Mouse (Mus musculus): ENCODE results near the gene Gm5771. TPM values are rescaled to one million over a fixed set of nuclear protein-coding genes. Genes with fewer than 3 reads are reported as not detected.
"Not testable (repeated sequence)": the region's sequence is repeated elsewhere in the genome, so short reads cannot be mapped to it uniquely, and the experiment has no call there.

Gm5771 gene
- not detected in 2 replicates for polyA plus RNA-seq (2015; fragmentation: Nextera tagmentation; extraction: Ambion mirVana)

- not testable (repeated sequence) for H3K4me2 ChIP-seq (ENCODE audit: low read length); H3K9ac ChIP-seq (ENCODE audit: low read depth, low read length); H3K9me3 ChIP-seq (ENCODE audit: control insufficient read depth, low read length); H3K36me3 ChIP-seq (ENCODE audit: control insufficient read depth, insufficient read depth, low read length); H3K27ac ChIP-seq (ENCODE audit: low read depth, low read length); H3K4me3 ChIP-seq (ENCODE audit: low read length); ATAC-seq; H3K27me3 ChIP-seq (replicated peaks; ENCODE audit: control insufficient read depth, insufficient read depth, low read length); H3K4me1 ChIP-seq (ENCODE audit: control insufficient read depth, insufficient read depth, low read depth, low read length)
Observed at GRCm38 (mm10) chr6:41392056-41392455, at the start of gene Gm5771. TSS of gene Gm5771 (plus strand) at chr6:41392356.

- H3K4me3 ChIP-seq (ENCODE audit: low read length): no peak within 1 kb of the TSS
- H3K27me3 ChIP-seq (replicated peaks; ENCODE audit: control insufficient read depth, insufficient read depth, low read length): no peaks in the 10 kb centered on the region
- WGBS: 84% methylated on average over 2 of the region's 2 CpGs
- H3K9me3 ChIP-seq (ENCODE audit: control insufficient read depth, low read length): no peaks in the 10 kb centered on the region
- no peaks in the 10 kb centered on the region for H3K36me3 ChIP-seq (ENCODE audit: control insufficient read depth, insufficient read depth, low read length)
- no peaks in the 10 kb centered on the region for H3K4me1 ChIP-seq (ENCODE audit: control insufficient read depth, insufficient read depth, low read depth, low read length)
- H3K9ac ChIP-seq (ENCODE audit: low read depth, low read length): no peak within 1 kb of the TSS
- ATAC-seq: no peak
- H3K27ac ChIP-seq (ENCODE audit: low read depth, low read length): no peak within 1 kb of the TSS
- no peak within 1 kb of the TSS for H3K4me2 ChIP-seq (ENCODE audit: low read length)
Observed at GRCm38 (mm10) chr6:41353932-41354331, 38.2 kb upstream of the Gm5771 start, which contains the start of gene Try10. TSS of gene Try10 (plus strand) at chr6:41354105.

GRCm38 (mm10) chr6:41373772-41374171 is 18.4 kb upstream of the Gm5771 start:
- H3K4me2 ChIP-seq (ENCODE audit: low read length); H3K27me3 ChIP-seq (replicated peaks; ENCODE audit: control insufficient read depth, insufficient read depth, low read length); H3K9ac ChIP-seq (ENCODE audit: low read depth, low read length); ATAC-seq; H3K4me1 ChIP-seq (ENCODE audit: control insufficient read depth, insufficient read depth, low read depth, low read length); H3K27ac ChIP-seq (ENCODE audit: low read depth, low read length); H3K9me3 ChIP-seq (ENCODE audit: control insufficient read depth, low read length); H3K36me3 ChIP-seq (ENCODE audit: control insufficient read depth, insufficient read depth, low read length); H3K4me3 ChIP-seq (ENCODE audit: low read length): not testable (repeated sequence)
- 93% methylated on average over 2 of the region's 2 CpGs for WGBS

GRCm38 (mm10) chr6:41377578-41377977 is 14.6 kb upstream of the Gm5771 start, which contains the start of gene Prss3:
TSS of gene Prss3 (minus strand) at chr6:41377678.
- not testable (repeated sequence) for H3K9me3 ChIP-seq (ENCODE audit: control insufficient read depth, low read length); H3K27me3 ChIP-seq (replicated peaks; ENCODE audit: control insufficient read depth, insufficient read depth, low read length); H3K4me2 ChIP-seq (ENCODE audit: low read length); H3K4me1 ChIP-seq (ENCODE audit: control insufficient read depth, insufficient read depth, low read depth, low read length); H3K4me3 ChIP-seq (ENCODE audit: low read length); H3K36me3 ChIP-seq (ENCODE audit: control insufficient read depth, insufficient read depth, low read length); H3K27ac ChIP-seq (ENCODE audit: low read depth, low read length); H3K9ac ChIP-seq (ENCODE audit: low read depth, low read length); ATAC-seq

GRCm38 (mm10) chr6:41386781-41387180 is 5.4 kb upstream of the Gm5771 start:
- no peaks in the 10 kb centered on the region for H3K9me3 ChIP-seq (ENCODE audit: control insufficient read depth, low read length)
- no peak for ATAC-seq

GRCm38 (mm10) chr6:41391640-41392039 is 516 bp upstream of the Gm5771 start:
- H3K4me1 ChIP-seq (ENCODE audit: control insufficient read depth, insufficient read depth, low read depth, low read length); H3K36me3 ChIP-seq (ENCODE audit: control insufficient read depth, insufficient read depth, low read length): not testable (repeated sequence)
- 68% methylated on average over 1 of the region's 1 CpGs for WGBS

More at GRCm38 (mm10) chr6:41386781-41387180, 5.4 kb upstream of the Gm5771 start:
- H3K27ac ChIP-seq (ENCODE audit: low read depth, low read length): no peak overlapping the region
- H3K9ac ChIP-seq (ENCODE audit: low read depth, low read length): no peak overlapping the region
- H3K4me2 ChIP-seq (ENCODE audit: low read length): no peak overlapping the region
- no peaks in the 10 kb centered on the region for H3K27me3 ChIP-seq (replicated peaks; ENCODE audit: control insufficient read depth, insufficient read depth, low read length)
- H3K4me1 ChIP-seq (ENCODE audit: control insufficient read depth, insufficient read depth, low read depth, low read length): no peaks in the 10 kb centered on the region
- no peak overlapping the region for H3K4me3 ChIP-seq (ENCODE audit: low read length)
- 78% methylated on average over 2 of the region's 2 CpGs for WGBS
- H3K36me3 ChIP-seq (ENCODE audit: control insufficient read depth, insufficient read depth, low read length): no peaks in the 10 kb centered on the region

GRCm38 (mm10) chr6:41442261-41442660 is 50.1 kb downstream of the Gm5771 start:
- WGBS: 91% methylated on average over 1 of the region's 2 CpGs

More at GRCm38 (mm10) chr6:41391640-41392039, 516 bp upstream of the Gm5771 start:
- not testable (repeated sequence) for H3K4me2 ChIP-seq (ENCODE audit: low read length); H3K4me3 ChIP-seq (ENCODE audit: low read length); ATAC-seq; H3K9me3 ChIP-seq (ENCODE audit: control insufficient read depth, low read length); H3K27ac ChIP-seq (ENCODE audit: low read depth, low read length); H3K9ac ChIP-seq (ENCODE audit: low read depth, low read length); H3K27me3 ChIP-seq (replicated peaks; ENCODE audit: control insufficient read depth, insufficient read depth, low read length)

GRCm38 (mm10) chr6:41446045-41446444 is 53.9 kb downstream of the Gm5771 start, which contains the start of gene Gm10334:
TSS of gene Gm10334 (minus strand) at chr6:41446145.
- not testable (repeated sequence) for H3K9me3 ChIP-seq (ENCODE audit: control insufficient read depth, low read length); H3K36me3 ChIP-seq (ENCODE audit: control insufficient read depth, insufficient read depth, low read length); H3K4me1 ChIP-seq (ENCODE audit: control insufficient read depth, insufficient read depth, low read depth, low read length); H3K27ac ChIP-seq (ENCODE audit: low read depth, low read length); H3K9ac ChIP-seq (ENCODE audit: low read depth, low read length); H3K4me2 ChIP-seq (ENCODE audit: low read length); H3K27me3 ChIP-seq (replicated peaks; ENCODE audit: control insufficient read depth, insufficient read depth, low read length); ATAC-seq; H3K4me3 ChIP-seq (ENCODE audit: low read length)

More at GRCm38 (mm10) chr6:41442261-41442660, 50.1 kb downstream of the Gm5771 start:
- not testable (repeated sequence) for H3K27ac ChIP-seq (ENCODE audit: low read depth, low read length); H3K9ac ChIP-seq (ENCODE audit: low read depth, low read length); H3K27me3 ChIP-seq (replicated peaks; ENCODE audit: control insufficient read depth, insufficient read depth, low read length); ATAC-seq; H3K4me3 ChIP-seq (ENCODE audit: low read length); H3K36me3 ChIP-seq (ENCODE audit: control insufficient read depth, insufficient read depth, low read length); H3K4me2 ChIP-seq (ENCODE audit: low read length); H3K4me1 ChIP-seq (ENCODE audit: control insufficient read depth, insufficient read depth, low read depth, low read length); H3K9me3 ChIP-seq (ENCODE audit: control insufficient read depth, low read length)

Data from hindbrain, embryonic 16.5 days (tissue).